Mouse (Mus musculus) G1E (cell line): Measurements from ENCODE around the gene Htra3.

Experiments used
- CTCF ChIP-seq: IDR thresholded peaks from 2 replicates; pipeline ENCODE4 v1.5.1; 2012; ENCODE audit warnings: low read depth, low read length, inconsistent platforms, mixed read lengths
- GATA1 ChIP-seq: IDR thresholded peaks from 2 replicates; pipeline ENCODE4 v1.6.1; 2012; ENCODE audit warnings: borderline replicate concordance, low read length, inconsistent platforms, mixed read lengths
- GATA2 ChIP-seq: IDR thresholded peaks from 2 replicates; pipeline ENCODE4 v1.6.1; 2012; ENCODE audit warnings: low read depth, low read length, inconsistent platforms, borderline replicate concordance
- POLR2AphosphoS5 ChIP-seq: IDR thresholded peaks from 2 replicates; pipeline ENCODE4 v1.6.1; 2012; ENCODE audit warnings: low read depth, low read length, inconsistent platforms; ENCODE audit not compliant: insufficient replicate concordance
- TAL1 ChIP-seq: conservative IDR thresholded peaks from 2 replicates; pipeline ENCODE4 v1.6.1; 2012; ENCODE audit warnings: low read depth, low read length, inconsistent platforms, mixed read lengths

- TF ChIP-seq CTCF (no peak), TAL1 (no peak), POLR2AphosphoS5 (no peak), GATA2 (no peak), GATA1 (no peak)
Observed at GRCm38 (mm10) chr5:35669747-35670411, 9.7 kb downstream of the Htra3 start.
